Mouse (Mus musculus) B cell, adult 67 days (primary cell): Measurements from ENCODE around the gene Pou3f1. TPM values are rescaled to one million over a fixed set of nuclear protein-coding genes. Genes with fewer than 3 reads are reported as not detected.

Source experiments
- total RNA-seq, 2 experiments: library from RNA; stranded (reverse); gene quantifications; 4 replicates each; pipeline ENCODE4 v1.2.4; 2023

Gene Pou3f1
- total RNA-seq, result not detected

GRCm38 (mm10) chr4:124656518-124656853 is at the start of gene Pou3f1:
Gene Pou3f1, plus strand, starts transcription at chr4:124656807.

DNA sequence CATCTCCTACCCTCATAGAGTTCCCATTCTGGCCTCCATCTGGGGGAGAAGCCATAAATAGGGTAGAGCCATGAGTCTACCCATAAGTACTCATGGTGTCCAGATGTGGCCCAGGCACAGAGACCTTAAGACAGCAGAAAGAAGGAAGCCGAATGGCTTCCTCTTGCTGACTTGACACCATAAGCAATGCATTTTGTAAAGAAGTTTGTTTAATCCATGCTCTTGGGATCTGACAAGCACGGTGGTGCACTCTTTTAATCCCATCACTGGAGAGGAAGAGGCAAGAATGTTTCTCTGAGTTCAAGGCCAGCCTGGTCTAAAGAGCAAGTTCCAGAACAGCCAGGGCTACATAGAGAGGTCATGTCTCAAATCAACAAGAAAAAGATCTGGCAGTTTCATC is 45.9 kb upstream of the Pou3f1 start, which contains the start of gene 3100002H09Rik:
3100002H09Rik (minus strand) TSS at position 101 of the 400 bp plus-strand sequence.

GRCm38 (mm10) chr4:124693135-124693894 is 36.7 kb downstream of the Pou3f1 start, which contains the start of gene Utp11:
Gene Utp11, minus strand, starts transcription at chr4:124693600.

GRCm38 (mm10) chr4:124700248-124700971 is 43.8 kb downstream of the Pou3f1 start, which contains the start of gene Fhl3:
Gene Fhl3, plus strand, starts transcription at chr4:124700701.

Other genes with a start within 250 kb of the Pou3f1 start
- gene 3100002H09Rik, start 46.0 kb upstream of the Pou3f1 start, total RNA-seq, result not detected
- gene Utp11, start 36.8 kb downstream of the Pou3f1 start, total RNA-seq, result 10 to 100 TPM; 24.6 to 25.7 TPM
- 10 to 100 TPM; 16.2 to 16.3 TPM for gene Fhl3, start 43.9 kb downstream of the Pou3f1 start, total RNA-seq
- gene Sf3a3, start 58.0 kb downstream of the Pou3f1 start, total RNA-seq, result 10 to 100 TPM; 58.4 to 64.6 TPM
- 10 to 100 TPM; 35.4 to 41.1 TPM for gene Inpp5b, start 85.0 kb downstream of the Pou3f1 start, total RNA-seq
- gene Mtf1, start 145.3 kb downstream of the Pou3f1 start, total RNA-seq, result 10 to 100 TPM; 41.4 to 41.7 TPM
- 100 to 1,000 TPM; 123 to 124 TPM for gene Yrdc, start 193.9 kb downstream of the Pou3f1 start, total RNA-seq
- gene 1110065P20Rik, start 194.4 kb downstream of the Pou3f1 start, total RNA-seq, result 10 to 100 TPM; 14.8 to 15.2 TPM
- 1 to 10 TPM in 1 of 2 experiments, under 1 TPM in 1; 0.47 to 1.1 TPM for gene Maneal, start 205.4 kb downstream of the Pou3f1 start, total RNA-seq
- not detected for gene Epha10, start 224.1 kb downstream of the Pou3f1 start, total RNA-seq